Mouse (Mus musculus): ENCODE measurements at regions not wholly inside any gene's neighbourhood (a gene's known extent, or its start where the extent isn't known, plus 50 kb on each side); places are given as distances from the start of the nearest gene placed in this dataset.

DNA sequence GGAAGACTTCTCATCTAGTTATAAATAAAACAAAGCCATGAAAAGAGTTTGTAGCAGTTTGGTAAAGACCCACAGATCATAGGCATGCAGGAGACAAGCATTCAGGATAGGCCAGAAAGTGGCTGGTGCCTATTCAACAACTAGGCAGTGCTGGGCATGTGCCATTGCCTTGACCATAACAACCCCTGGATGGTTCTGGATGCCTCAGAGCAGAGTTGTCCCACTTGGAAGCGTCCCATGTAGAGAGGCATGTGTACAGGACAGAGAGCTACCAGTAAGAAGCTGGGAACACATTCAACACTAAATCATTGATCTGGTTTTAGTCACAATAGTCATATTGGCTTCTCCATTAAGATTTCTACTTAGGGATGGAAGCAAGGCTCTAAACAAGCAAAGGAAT is 378.5 kb downstream of the Wdr11 start:
- no peak for DNase-seq (ENCODE audit: extremely low spot score in 1 of 2, low spot score in 1 of 2)

DNA sequence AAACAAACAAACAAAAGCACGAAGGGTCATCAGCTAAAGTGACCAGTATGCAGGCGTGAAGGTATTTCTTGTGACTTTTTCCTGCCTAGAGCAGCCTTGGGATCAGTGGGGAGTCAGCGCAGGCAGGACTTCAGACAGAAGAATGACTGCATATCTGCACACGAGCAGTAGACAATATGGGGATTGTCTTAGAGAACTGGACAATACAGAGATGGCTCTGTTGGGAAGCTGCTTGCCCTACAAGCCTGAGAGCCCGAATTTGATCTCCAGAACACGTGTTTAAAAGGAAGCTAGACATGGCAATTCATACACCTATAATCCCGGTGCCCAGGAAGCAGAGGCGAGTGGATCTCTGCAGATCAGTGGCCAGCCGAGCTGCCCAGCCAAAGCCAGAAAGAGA is 382.5 kb downstream of the Wdr11 start:
- DNase-seq (ENCODE audit: extremely low spot score in 1 of 2, low spot score in 1 of 2) = no peak

DNA sequence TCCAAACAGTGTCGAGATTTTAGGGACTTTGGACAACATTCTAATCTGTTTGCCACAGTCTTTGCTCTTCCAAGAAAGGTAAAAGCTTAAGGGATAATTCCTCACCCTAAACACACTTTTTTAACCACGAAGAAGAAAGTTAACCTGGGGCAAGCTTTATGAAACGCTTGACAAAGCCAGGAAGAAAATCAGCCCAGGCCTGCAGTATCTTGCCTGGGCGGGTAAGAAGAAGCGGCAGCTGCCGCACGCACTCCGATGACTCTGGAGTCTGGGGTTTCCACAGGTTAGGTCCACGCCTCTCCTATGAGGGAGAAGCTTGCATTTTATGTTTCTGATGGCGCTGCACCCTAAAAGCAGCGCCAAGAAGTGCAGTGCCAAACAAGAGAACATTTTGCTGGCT is 383.2 kb downstream of the Wdr11 start:
- no peak for DNase-seq (ENCODE audit: extremely low spot score in 1 of 2, low spot score in 1 of 2)

DNA sequence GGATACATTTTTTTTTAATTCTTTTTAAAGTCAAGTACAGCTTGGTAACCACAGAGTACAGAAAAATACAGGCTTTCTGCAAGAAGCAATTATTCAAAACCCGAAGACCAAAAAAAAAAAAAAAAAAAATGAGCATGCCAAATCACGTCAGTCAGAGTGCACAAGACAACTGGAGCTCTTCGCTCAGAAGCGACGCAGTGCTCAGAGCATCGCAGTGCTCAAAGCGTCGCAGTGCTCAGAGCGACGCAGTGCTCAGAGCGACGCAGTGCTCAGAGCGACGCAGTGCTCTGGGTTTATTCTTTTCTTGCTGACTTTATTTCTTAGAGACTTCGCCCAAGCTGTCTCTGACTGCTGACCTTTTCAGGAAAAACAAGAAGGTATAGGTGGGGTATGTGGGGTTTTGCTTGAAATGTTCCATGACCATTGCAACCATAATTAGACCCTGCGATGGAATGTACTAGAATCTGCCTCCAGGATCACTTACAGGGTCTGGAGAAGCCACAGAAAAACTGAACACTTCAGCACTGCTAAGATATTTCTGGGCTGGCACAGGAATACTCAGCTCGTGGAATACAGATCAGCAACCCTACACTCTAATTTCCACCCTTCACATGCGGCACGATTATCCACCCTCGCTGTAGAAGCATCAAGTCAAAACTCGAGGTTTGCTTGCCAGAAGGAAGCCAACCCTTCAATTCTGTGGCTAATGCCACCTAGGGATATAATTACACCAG is 384.3 kb downstream of the Wdr11 start:
- DNase-seq (ENCODE audit: extremely low spot score in 1 of 2, low spot score in 1 of 2) = no peak

DNA sequence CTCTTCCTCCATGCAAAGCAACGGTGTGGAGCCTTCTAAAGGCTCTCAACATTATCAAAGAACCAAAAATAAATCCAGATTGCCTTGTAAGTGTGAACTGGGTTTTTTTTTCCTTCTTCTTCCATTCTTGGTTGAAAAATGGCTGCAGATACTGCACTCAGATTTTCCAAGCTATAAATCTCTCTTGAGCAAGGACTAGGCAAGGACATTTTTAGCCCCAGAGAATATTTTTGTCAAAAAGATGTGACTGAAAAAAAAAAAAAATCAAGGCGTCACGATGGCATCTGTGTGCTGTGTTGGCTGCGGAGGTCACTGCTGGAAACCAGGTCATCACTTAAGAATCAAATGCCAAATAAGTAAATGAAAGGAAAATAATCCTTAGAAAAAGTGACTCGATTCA is 386.9 kb downstream of the Wdr11 start:
- DNase-seq (ENCODE audit: extremely low spot score in 1 of 2, low spot score in 1 of 2) = no peak

DNA sequence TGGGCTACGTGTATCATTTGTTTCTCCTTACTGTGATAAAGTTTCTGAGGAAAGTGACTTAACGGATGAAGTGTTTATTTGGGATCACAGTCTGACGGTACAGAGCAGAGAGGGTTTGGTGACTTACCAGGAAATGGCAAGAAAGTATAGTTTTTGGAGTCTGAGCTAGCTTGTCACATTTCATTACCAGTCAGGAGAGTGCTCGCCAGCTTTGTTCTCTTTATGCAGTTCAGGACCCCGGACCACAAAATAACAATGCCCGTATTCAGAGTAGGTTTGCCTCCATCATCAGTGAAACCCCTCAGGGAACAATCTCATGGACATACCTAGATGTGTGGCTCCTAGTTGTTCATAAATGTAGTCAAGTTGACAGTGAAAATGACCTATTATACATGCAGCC is 387.7 kb downstream of the Wdr11 start:
- DNase-seq (ENCODE audit: extremely low spot score in 1 of 2, low spot score in 1 of 2) = no peak

DNA sequence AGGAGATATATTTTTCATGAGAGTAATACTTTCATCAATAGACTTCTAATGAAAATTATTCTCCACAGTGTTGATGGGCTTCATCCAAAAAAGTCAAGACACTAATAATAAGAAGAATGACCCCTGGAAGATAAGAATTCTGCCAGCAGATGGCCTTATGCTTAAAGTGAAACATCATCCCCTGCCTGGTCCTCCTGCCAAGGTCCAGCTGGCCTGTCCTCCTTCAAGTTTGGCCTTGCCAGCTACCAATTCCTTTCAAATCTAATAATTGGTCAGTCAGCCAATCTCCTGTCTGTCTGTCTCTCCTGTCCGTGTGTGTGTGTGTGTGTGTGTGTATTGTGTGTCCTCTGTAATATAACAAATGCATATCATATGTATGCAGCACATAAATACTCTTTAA is 388.8 kb downstream of the Wdr11 start:
- DNase-seq (ENCODE audit: extremely low spot score in 1 of 2, low spot score in 1 of 2) = no peak

DNA sequence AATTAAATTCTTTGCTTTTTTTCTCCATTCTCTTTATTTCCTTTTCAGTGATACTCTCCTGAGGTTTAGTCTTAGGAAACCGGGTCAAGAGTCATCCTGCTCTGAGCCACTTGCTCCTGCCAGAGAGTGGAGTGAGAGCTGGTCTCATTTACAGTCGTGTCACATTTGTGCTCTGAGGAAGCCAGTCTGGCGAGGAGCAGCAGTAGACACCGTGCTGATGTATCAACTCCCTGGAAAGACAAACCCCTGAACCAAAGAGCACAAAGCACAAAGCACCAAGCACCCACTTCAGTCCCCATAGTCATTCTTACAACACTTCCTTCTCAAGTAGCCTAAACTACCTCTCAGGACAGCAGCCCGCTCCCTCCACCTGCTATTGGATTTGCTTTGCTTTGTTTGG is 390.7 kb downstream of the Wdr11 start:
- no peak for DNase-seq (ENCODE audit: extremely low spot score in 1 of 2, low spot score in 1 of 2)

DNA sequence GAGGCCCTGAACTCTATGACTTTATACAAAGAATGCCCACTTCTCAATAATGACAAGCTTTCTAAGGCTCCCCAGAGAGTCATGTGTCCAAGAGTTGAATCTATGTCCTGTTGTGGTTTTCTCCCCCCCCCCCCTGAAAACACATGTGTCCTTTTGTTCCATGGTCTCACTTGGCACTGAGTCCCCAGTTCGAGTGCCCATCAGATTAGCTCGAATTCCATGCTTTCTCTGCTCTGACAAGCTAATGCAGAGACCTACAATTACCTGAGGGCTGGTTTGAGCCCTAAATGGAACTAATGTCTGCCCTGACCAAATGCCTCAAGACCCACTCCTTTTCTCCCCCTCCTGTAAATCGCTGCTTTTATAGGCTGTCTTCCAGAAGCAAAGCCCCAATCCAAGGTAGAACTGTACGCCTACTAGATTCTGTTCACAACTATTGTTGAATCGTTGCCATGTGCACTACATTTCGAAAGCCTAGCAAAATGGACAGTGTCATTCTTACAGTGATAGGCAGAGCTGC is 392.0 kb downstream of the Wdr11 start:
- DNase-seq (ENCODE audit: extremely low spot score in 1 of 2, low spot score in 1 of 2) = no peak

DNA sequence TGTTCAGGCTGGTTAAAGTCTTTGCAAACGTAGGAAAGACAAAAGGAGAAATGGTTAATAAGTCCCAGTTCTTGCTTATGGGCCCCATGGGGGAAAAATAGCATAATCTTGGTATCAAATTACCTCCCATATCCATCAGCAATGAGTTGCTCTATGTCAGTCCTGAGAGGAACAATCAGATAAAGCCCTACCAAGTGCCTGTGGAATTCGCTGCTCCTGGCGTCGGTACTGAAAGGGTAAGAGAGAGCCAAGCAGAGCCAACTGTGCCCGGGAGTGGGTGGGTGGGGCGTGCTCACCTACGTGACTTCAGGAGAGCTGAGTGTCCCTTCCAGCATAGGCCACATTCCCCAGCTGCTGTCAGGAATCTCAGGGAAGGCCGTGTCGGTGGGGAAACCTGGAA is 392.7 kb downstream of the Wdr11 start:
- no peak for DNase-seq (ENCODE audit: extremely low spot score in 1 of 2, low spot score in 1 of 2)

DNA sequence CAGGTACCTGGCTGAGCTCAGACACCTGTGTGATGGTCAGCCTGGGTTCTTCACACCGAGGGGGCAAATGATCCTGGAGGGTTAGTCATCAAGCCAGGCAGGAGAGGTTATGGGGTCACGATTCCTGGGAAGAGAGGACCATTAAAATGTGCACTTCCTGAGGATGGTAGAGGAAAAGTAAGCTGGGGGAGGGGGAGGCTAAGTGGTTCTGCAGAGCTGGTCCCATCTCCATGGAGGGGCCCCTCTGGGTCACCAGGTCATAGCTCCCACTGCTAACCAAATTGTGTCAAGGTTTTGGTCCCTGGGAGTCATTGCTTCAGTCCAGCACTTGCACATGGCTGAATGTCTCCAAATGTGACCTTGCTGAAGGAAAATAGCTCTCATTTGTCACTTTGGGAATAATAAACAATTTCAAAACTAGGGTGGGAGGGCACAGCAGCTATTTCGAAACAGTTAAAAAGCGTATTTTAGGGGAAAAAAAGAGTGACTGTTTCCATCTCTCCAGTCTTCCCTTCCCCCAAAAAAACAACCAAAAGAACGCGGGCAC is 395.5 kb downstream of the Wdr11 start:
- no peak for DNase-seq (ENCODE audit: extremely low spot score in 1 of 2, low spot score in 1 of 2)

DNA sequence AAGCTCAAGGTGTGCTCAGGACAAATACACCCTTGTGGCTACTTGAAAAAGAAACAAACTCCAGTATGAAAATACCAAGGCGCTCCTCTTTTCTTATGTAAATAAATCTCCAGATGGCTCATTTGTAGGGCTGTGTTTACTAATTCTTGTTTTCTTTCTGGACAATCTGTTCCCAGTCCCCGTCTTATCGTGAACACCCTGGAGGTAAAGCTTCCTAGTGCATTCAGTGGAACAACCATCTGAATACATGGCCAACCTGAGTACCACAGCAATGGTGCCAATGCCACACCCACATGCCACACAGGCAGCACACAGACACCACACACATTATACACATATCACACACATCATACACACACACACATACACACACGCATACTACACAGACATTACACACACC is 396.1 kb downstream of the Wdr11 start:
- DNase-seq (ENCODE audit: extremely low spot score in 1 of 2, low spot score in 1 of 2) = no peak

DNA sequence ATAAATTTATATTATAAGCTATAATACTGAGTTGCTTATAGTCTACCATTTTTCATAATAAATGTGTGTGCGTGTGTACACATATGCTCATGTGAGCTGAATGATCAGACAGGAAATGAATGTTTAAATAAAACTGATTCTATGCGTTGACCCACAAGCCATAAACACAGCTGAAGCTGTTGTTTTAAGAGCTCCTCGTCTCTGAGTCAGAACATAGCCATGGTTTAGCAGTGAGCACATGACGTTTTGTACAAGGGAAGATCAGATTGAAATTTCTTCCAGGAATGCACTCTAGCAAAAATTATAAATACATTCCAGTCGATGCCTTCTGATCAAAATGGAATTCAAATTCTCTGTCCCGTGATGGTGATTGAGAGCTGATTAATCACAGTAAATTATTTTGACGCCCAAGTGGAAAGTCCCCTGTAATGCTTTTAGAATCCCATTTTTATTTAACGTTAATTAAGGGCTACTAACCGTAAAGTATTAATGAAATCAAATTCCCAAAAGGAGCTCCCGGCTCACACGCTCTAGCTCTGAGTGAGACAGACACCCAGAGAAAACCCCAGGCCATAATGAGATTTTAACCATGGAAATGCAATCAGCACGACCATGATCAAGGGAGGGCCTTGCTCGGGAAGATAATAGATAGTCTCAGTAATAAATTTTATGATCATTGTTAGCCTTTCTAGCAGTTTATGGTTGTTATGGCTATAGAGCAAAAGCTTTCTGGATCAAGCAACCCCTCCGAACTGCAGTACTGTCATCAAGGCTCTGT is 402.0 kb downstream of the Wdr11 start:
- DNase-seq (ENCODE audit: extremely low spot score in 1 of 2, low spot score in 1 of 2) = no peak

DNA sequence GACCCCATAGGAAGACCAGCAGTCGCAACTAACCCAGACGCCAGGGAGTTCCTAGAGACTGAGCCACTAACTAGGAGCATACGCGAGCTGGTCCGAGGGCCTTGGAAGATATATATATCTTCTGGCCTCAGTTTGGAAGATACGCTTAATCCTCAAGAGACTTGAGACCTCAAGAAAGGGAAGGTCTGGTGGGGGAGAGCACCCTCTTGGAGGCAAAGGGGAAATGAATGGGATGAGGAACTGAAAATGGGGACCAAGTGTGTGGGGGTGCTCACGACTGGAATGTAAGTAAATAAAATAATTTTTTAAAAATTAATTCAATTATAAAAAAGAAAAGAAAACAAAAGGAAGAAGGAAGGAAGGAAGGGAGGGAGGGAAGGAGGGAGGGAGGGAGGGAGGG is 403.9 kb downstream of the Wdr11 start:
- DNase-seq (ENCODE audit: extremely low spot score in 1 of 2, low spot score in 1 of 2) = no peak

DNA sequence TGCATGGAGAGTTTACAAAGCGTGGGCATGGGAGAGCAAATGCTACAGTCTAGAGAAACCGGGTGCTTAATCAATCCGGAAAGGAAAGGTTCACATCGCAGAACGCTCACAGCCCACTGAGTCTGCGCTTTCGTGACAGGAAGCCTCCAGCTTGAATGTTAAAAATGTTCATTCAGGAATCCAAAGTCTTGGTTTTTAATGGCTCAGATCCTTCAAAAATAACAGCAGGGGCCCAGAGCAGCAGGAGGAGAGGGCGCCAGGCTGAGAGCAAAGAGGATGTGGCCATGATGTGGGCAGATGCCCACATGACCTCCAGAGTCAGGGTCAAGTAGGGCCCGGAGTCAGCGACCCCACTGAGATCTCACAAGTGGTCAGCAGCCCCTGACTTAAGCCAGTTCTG is 409.4 kb downstream of the Wdr11 start:
- DNase-seq (ENCODE audit: extremely low spot score in 1 of 2, low spot score in 1 of 2) = peak; percentile 15 to 20

DNA sequence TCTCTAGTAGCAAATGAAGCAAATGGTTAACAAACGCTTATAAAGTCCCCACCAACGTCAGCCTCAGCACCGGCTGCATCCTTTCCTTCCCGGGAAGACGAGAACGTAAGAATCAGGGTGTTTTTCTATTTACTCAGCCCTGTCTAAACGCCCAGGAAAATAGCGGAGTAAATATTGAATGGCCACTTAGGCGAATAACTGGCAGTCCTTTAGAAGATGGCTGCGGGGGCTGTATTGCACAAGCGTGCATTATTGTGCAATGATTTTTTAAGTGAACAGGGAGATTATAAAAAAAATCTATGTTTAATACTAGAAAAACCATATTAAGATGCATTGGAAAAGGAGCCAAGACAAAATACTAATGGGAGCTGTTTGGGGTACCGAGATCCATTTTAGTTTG is 410.3 kb downstream of the Wdr11 start:
- DNase-seq (ENCODE audit: extremely low spot score in 1 of 2, low spot score in 1 of 2) = no peak

DNA sequence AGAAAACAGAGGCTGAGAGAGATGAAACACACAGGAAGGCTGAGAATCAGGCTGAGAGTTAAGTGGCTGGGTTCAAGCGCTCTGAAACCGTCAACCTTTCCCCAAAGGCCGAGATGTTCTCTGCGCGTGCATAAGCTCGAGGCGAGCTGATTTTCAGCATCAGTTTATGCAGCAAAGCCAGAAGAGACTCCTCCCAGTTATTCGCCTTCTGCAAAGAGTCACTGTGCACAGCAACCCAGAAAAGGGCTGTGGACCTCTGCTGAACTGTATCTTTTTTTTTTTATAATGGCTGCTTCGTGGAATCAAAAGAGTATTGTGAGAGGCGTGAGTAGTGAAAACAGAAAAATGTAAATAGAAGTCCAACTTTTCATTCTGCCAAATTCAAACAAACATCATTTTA is 413.7 kb downstream of the Wdr11 start:
- no peak for DNase-seq (ENCODE audit: extremely low spot score in 1 of 2, low spot score in 1 of 2)

DNA sequence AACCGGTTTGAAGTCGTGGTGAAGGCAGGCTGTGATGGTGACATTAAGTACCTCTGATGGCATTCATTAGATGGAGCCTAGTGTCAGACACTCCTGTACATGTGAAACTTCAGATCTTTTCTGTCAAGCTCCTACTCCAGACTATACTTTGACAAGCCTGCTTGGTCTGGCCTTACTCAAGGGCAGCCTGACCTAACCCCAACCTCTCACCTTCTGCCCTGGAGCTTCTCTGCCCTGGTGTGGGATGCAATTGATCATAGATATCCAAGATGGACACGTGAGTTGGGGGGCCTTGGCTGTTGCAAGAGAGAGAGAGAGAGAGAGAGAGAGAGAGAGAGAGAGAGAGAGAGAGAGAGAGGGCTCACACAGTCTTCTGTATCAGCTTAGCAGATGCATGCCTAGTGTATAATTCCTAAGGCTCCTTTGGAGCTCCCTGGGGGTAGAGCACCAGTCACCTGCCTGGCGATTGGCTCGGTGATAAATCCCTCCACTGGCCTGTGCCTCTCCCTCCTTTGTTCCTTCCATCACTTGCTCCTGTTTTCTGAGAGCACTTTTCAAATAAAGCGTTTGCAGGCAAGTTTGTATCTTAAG is 416.4 kb downstream of the Wdr11 start:
- DNase-seq (ENCODE audit: extremely low spot score in 1 of 2, low spot score in 1 of 2) = no peak

DNA sequence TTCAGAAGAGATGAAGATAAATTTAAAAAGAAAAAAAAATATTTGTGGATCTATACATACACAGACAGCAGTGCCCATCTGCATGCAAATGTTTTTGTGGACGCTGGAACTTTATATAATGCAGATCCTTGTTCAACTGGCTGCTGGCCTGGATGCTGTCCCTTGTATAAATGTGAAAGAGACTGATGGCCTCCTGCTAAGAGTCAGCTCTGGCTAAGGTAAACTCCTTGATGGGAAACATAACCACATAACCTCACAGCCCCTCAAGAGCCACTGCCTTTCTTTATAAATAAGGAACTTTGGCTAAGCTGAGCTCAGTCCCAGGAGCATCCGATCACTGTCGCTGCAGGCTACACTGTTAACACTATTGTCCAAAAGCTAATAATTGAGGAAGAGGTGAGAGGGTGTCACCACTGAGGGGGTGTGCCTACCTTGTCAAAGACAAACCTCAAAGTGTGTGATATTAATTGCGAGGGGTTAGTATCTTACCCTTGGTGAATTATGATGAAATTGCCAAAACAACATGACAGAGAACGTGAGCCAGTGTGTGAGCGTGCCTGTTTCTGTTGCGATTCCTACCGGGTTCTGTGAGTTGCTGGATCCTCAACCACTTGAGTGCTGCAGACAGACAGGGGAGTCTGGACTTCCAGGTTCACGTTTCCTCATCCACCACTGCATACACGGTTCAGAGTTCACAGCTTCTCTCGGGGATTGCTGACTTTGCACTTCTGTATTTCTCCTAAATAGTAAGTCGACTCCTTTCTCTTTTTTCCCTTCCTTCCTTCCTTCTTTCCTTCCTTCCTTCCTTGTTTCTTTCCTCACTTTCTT is 417.1 kb downstream of the Wdr11 start:
- no peak for DNase-seq (ENCODE audit: extremely low spot score in 1 of 2, low spot score in 1 of 2)

DNA sequence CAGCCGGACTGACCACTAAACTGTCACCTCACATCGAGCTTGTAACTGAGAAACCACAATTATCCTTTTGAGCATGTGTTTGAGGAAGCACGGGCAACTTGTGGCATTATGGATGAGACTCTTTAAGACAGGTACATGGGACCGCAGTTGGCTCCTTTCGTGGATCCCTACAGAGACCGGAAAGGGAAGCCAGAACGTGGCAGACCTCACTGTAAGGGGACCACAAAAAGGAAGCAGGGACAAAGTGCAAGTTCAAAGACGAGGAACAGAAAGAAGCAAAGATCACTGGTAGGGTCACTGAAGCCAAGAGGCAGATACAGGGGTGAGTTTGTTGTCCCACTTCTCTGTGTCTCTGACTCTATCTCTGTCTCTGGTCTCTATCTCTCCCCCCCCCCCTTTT is 420.4 kb downstream of the Wdr11 start:
- DNase-seq (ENCODE audit: extremely low spot score in 1 of 2, low spot score in 1 of 2) = no peak

DNA sequence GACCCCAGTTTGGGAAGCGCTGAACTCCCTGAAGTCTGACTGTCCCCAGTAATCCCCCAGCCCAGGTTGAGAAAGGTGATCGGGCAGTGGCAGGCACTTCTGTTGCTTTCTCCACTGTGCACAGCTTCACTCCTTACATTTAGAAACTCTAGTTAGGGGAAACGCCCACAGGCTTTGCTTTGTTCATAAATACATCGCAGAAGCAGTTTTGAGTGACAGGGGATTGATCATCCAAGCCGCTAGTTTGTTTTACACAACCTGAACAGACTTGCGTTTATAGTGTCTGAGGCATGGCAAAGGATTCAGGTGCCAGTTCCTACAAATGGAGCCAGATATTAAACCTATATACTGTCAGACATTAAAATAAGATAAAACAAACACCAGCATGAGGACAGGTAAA is 421.4 kb downstream of the Wdr11 start:
- DNase-seq (ENCODE audit: extremely low spot score in 1 of 2, low spot score in 1 of 2) = no peak
